Mouse (Mus musculus) G1E (cell line): ENCODE results near the gene Myo18a. TPM values are rescaled to one million over a fixed set of nuclear protein-coding genes. Genes with fewer than 3 reads are reported as not detected.

Experiments
- ATAC-seq: 2 replicates; pipeline ENCODE4 v1.8.0; 2016; ENCODE audit warnings: mild to moderate bottlenecking; ENCODE audit not compliant: insufficient number of reproducible peaks, poor library complexity, low FRiP score, severe bottlenecking; ENCODE audit errors: extremely low read depth
- DNase-seq: peaks from one replicate; pipeline ENCODE4 v3.0.0; 2012; ENCODE audit warnings: low spot score
- H3K27me3 ChIP-seq: 2 replicates; pipeline ENCODE4 v1.6.1; 2012; ENCODE audit warnings: mild to moderate bottlenecking, low read length, inconsistent platforms; ENCODE audit not compliant: insufficient read depth
- H3K36me3 ChIP-seq: replicated peaks from 2 replicates; pipeline ENCODE3; 2012; ENCODE audit warnings: mild to moderate bottlenecking, inconsistent platforms
- H3K4me1 ChIP-seq: 2 replicates; pipeline ENCODE4 v1.6.1; 2012; ENCODE audit warnings: low read depth, low read length, inconsistent platforms, mixed read lengths; ENCODE audit not compliant: insufficient read depth
- H3K4me3 ChIP-seq: 2 replicates; pipeline ENCODE4 v1.5.1; 2012; ENCODE audit warnings: low read depth, mild to moderate bottlenecking, inconsistent platforms, low read length, moderate library complexity, mixed read lengths
- H3K9me3 ChIP-seq: replicated peaks from 2 replicates; pipeline ENCODE4 v1.6.1; 2012; ENCODE audit warnings: inconsistent platforms
- CTCF ChIP-seq: IDR thresholded peaks from 2 replicates; pipeline ENCODE4 v1.5.1; 2012; ENCODE audit warnings: low read depth, low read length, inconsistent platforms, mixed read lengths
- GATA1 ChIP-seq: IDR thresholded peaks from 2 replicates; pipeline ENCODE4 v1.6.1; 2012; ENCODE audit warnings: borderline replicate concordance, low read length, inconsistent platforms, mixed read lengths
- GATA2 ChIP-seq: IDR thresholded peaks from 2 replicates; pipeline ENCODE4 v1.6.1; 2012; ENCODE audit warnings: low read depth, low read length, inconsistent platforms, borderline replicate concordance
- POLR2AphosphoS5 ChIP-seq: IDR thresholded peaks from 2 replicates; pipeline ENCODE4 v1.6.1; 2012; ENCODE audit warnings: low read depth, low read length, inconsistent platforms; ENCODE audit not compliant: insufficient replicate concordance
- TAL1 ChIP-seq: conservative IDR thresholded peaks from 2 replicates; pipeline ENCODE4 v1.6.1; 2012; ENCODE audit warnings: low read depth, low read length, inconsistent platforms, mixed read lengths
- polyA plus RNA-seq: library from polyadenylated mRNA; stranded (reverse); fragments of >175 nt; gene quantifications from 2 replicates; pipeline ENCODE4 v1.2.3, GENCODE M21; 2012
- total RNA-seq, 2 experiments: library from RNA; stranded (forward) in 1 of 2; stranded (reverse) in 1 of 2; fragments of 200-1000 nt in 1 of 2; fragments of >200 nt in 1 of 2; fragmentation: Nextera tagmentation in 1 of 2; gene quantifications; 2 replicates each; pipeline ENCODE4 v1.2.3; 2014 to 2017

The Myo18a gene
- total and polyA plus RNA-seq, 3 experiments = 32.7 to 59.4 (median 53.1) TPM

GRCm38 (mm10) chr11:77867419-77868083 lies 104.5 kb downstream of the Myo18a start:
- no peaks in the 10 kb centered on the region for H3K9me3 ChIP-seq
- DNase-seq (no peak), ATAC-seq (no peak)
- TF ChIP-seq TAL1 = no peak
- no peak for TF ChIP-seq GATA2
- TF ChIP-seq GATA1 = no peak
- TF ChIP-seq POLR2AphosphoS5 = no peak
- TF ChIP-seq CTCF = no peak
- H3K36me3 ChIP-seq = peaks cover 44% of the 10 kb centered on the region
- H3K27me3 ChIP-seq = peaks cover 12% of the 10 kb centered on the region; the same call in 1 of the 2 replicates
- H3K4me3 ChIP-seq = no peak overlapping the region
- H3K4me1 ChIP-seq = peaks cover 2% of the 10 kb centered on the region; the same call in 1 of the 2 replicates

- H3K27me3 ChIP-seq = peaks cover 39% of the 10 kb centered on the region
- peaks cover 10% of the 10 kb centered on the region for H3K36me3 ChIP-seq
- peaks cover 14% of the 10 kb centered on the region for H3K4me1 ChIP-seq
- TF ChIP-seq POLR2AphosphoS5 = no peak
- TF ChIP-seq GATA1 = no peak
- no peak for TF ChIP-seq GATA2
- TF ChIP-seq CTCF = no peak
- no peak for TF ChIP-seq TAL1
- no peaks in the 10 kb centered on the region for H3K9me3 ChIP-seq
- ATAC-seq (no peak), DNase-seq (no peak)
- H3K4me3 ChIP-seq = no peak overlapping the region
Observed at GRCm38 (mm10) chr11:77871436-77871835, 108.4 kb downstream of the Myo18a start.

- Histone ChIP-seq H3K4me1 (peaks cover 19% of the 10 kb centered on the region), H3K27me3 (peaks cover 47% of the 10 kb centered on the region), H3K4me3 (no peak overlapping the region), H3K9me3 (no peaks in the 10 kb centered on the region), H3K36me3 (peaks cover 2% of the 10 kb centered on the region)
- no peak for TF ChIP-seq GATA1
- DNase-seq (no peak), ATAC-seq (no peak)
Observed at GRCm38 (mm10) chr11:77872236-77872635, 109.2 kb downstream of the Myo18a start.

GRCm38 (mm10) chr11:77872685-77873084 lies 109.6 kb downstream of the Myo18a start:
- H3K4me3 ChIP-seq = no peak overlapping the region
- TF ChIP-seq GATA1 = no peak
- no peak for TF ChIP-seq CTCF
- no peak for TF ChIP-seq TAL1
- TF ChIP-seq GATA2 = no peak
- TF ChIP-seq POLR2AphosphoS5 = no peak
- peaks cover 49% of the 10 kb centered on the region for H3K27me3 ChIP-seq
- no peaks in the 10 kb centered on the region for H3K9me3 ChIP-seq
- peaks cover 19% of the 10 kb centered on the region for H3K4me1 ChIP-seq
- DNase-seq = no peak
- no peak for ATAC-seq
- H3K36me3 ChIP-seq = no peaks in the 10 kb centered on the region

GRCm38 (mm10) chr11:77873116-77873515 lies 110.1 kb downstream of the Myo18a start:
- ATAC-seq = no peak
- DNase-seq = no peak
- Histone ChIP-seq H3K27me3 (peaks cover 50% of the 10 kb centered on the region), H3K9me3 (no peaks in the 10 kb centered on the region), H3K36me3 (no peaks in the 10 kb centered on the region), H3K4me3 (no peak overlapping the region), H3K4me1 (peaks cover 19% of the 10 kb centered on the region)
- TF ChIP-seq CTCF (no peak), POLR2AphosphoS5 (no peak), GATA2 (no peak), GATA1 (no peak), TAL1 (no peak)

GRCm38 (mm10) chr11:77874685-77875231 lies 111.7 kb downstream of the Myo18a start:
- no peaks in the 10 kb centered on the region for H3K9me3 ChIP-seq
- H3K4me1 ChIP-seq = peaks cover 19% of the 10 kb centered on the region
- DNase-seq (no peak), ATAC-seq (no peak)
- H3K27me3 ChIP-seq = peaks cover 57% of the 10 kb centered on the region
- H3K36me3 ChIP-seq = no peaks in the 10 kb centered on the region
- H3K4me3 ChIP-seq = no peak overlapping the region
- TF ChIP-seq GATA1 (no peak), CTCF (no peak), GATA2 (no peak), POLR2AphosphoS5 (no peak), TAL1 (no peak)
